Mouse (Mus musculus) neural tube, embryonic 10.5 days (tissue): ENCODE measurements around the gene Socs2.

Experiments used
- DNase-seq: peaks from one replicate; pipeline ENCODE4 v3.0.0-alpha.2; 2017; ENCODE audit warnings: low spot score; ENCODE audit errors: extremely low spot score

Socs2 gene

GRCm38 (mm10) chr10:95354047-95354446 is 62.9 kb downstream of the Socs2 start:
- DNase-seq: no peak

GRCm38 (mm10) chr10:95348457-95348856 is 68.5 kb downstream of the Socs2 start:
- DNase-seq: no peak

- DNase-seq: no peak
These were observed 69.2 kb downstream of the Socs2 start for GRCm38 (mm10) chr10:95347776-95348175.

- no peak for DNase-seq
These were observed 74.0 kb downstream of the Socs2 start for GRCm38 (mm10) chr10:95342833-95343590.

DNA sequence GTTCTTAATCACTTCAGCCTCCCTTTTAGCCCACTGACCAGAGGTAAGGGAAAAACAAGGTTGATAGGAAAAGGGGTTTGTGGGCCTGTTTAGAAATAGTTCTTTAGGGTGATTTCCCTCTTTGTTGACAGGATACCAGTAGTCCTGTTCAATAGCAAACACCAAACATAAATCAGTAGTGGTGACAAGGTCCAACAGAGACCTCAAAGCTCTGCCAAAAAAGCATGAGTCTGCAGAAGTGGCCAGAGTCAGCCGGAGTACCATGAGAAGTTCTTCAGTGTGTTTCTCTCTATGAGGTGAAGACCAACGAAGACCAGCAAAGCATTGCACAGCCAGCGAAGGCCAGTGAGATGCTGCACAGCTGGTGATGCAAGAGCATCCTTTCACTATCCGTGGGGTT is 76.3 kb downstream of the Socs2 start:
- no peak for DNase-seq

GRCm38 (mm10) chr10:95337589-95337988 is 79.4 kb downstream of the Socs2 start:
- DNase-seq: no peak

GRCm38 (mm10) chr10:95336781-95337544 is 80.0 kb downstream of the Socs2 start:
- no peak for DNase-seq
